Mouse (Mus musculus) stomach, postnatal 0 days (tissue): ENCODE measurements around the gene Lrrc8d. TPM values are rescaled to one million over a fixed set of nuclear protein-coding genes. Genes with fewer than 3 reads are reported as not detected.

ENCODE experiments used
- ATAC-seq: fragments of 200-750 bp; cut with Nextera tagmentation; 2 replicates; pipeline ENCODE4 v1.8.0; 2017; ENCODE audit not compliant: low FRiP score, low TSS enrichment
- DNase-seq: peaks from one replicate; pipeline ENCODE4 v3.0.0-alpha.2; 2016; ENCODE audit warnings: low spot score
- H3K27ac ChIP-seq: fragments of 300-500 bp; sonication (generic); replicated peaks from 2 replicates; pipeline ENCODE4 v1.5.1; 2014; ENCODE audit warnings: mild to moderate bottlenecking, control low read depth
- H3K27me3 ChIP-seq: fragments of 300-500 bp; sonication (generic); 2 replicates; pipeline ENCODE4 v1.6.1; 2014; ENCODE audit warnings: low read length; ENCODE audit not compliant: control insufficient read depth, insufficient read depth
- H3K36me3 ChIP-seq: fragments of 300-500 bp; sonication (generic); 2 replicates; pipeline ENCODE4 v1.6.1; 2014; ENCODE audit warnings: low read length, mixed read lengths; ENCODE audit not compliant: control insufficient read depth, insufficient read depth
- H3K4me1 ChIP-seq: fragments of 300-500 bp; sonication (generic); replicated peaks from 2 replicates; pipeline ENCODE4 v1.6.1; 2014; ENCODE audit warnings: antibody characterized with exemption; ENCODE audit not compliant: control insufficient read depth, insufficient read depth
- H3K4me2 ChIP-seq: fragments of 300-500 bp; sonication (generic); replicated peaks from 2 replicates; pipeline ENCODE4 v1.6.1; 2014; ENCODE audit warnings: low read depth, mild to moderate bottlenecking, control low read depth, moderate library complexity
- H3K4me3 ChIP-seq: fragments of 300-500 bp; sonication (generic); 2 replicates; pipeline ENCODE4 v1.5.1; 2014; ENCODE audit warnings: low read depth, low read length, control low read depth
- H3K9ac ChIP-seq: fragments of 300-500 bp; sonication (generic); 2 replicates; pipeline ENCODE4 v1.6.1; 2014; ENCODE audit warnings: mild to moderate bottlenecking, low read length, control low read depth, mixed read lengths
- H3K9me3 ChIP-seq: fragments of 300-500 bp; sonication (generic); 2 replicates; pipeline ENCODE4 v1.6.1; 2016; ENCODE audit warnings: low read length; ENCODE audit not compliant: control insufficient read depth
- CTCF ChIP-seq: IDR thresholded peaks from 2 replicates; pipeline ENCODE4 v1.5.1; 2016; ENCODE audit warnings: antibody characterized with exemption, low read depth, mild to moderate bottlenecking, moderate library complexity
- EP300 ChIP-seq: optimal IDR thresholded peaks from 2 replicates; pipeline ENCODE3; 2016; ENCODE audit warnings: antibody characterized with exemption
- WGBS: fragments of 180-500 bp; shearing (Covaris S2); extraction: QIAGEN DNeasy Blood & Tissue Kit; methylation state at CpG from one replicate; pipeline ENCODE4 v1.1.7; 2014; 5-methylcytosine and 5-hydroxymethylcytosine counted together
- polyA plus RNA-seq: library from polyadenylated mRNA; unstranded; fragments of >200 nt; fragmentation: Nextera tagmentation; extraction: Ambion mirVana; gene quantifications from 2 replicates; pipeline ENCODE4 v1.2.1, GENCODE M21; 2015

The Lrrc8d gene
- polyA plus RNA-seq, 1 experiment from 2014 or later, result 10.2 TPM

DNA sequence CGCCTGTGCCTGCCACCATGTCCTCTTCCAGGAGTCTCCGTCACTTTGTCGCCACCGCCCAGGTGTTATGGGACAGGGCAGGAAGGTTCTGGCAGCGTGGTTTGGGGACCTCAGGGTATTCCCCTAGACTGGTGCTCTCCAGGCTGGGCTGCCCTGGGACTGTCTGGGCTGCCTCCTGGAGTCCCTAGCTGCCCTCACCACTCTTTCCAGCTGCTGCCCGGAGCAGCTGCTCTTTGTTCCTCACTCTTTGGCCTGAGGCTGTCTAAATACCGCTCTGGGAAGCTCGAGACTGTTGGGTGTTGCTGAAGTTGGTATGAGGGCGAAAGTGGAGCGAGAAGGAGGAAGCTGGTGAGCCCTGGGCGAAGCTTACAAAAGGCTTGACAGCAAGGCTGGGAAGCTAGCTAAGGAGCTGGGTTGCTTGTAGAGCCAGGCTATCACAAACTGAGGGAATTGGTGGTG, 32.7 kb downstream of the Lrrc8d start:
- Histone ChIP-seq H3K4me3 (peak overlapping the region; percentile 58), H3K27ac (peak overlapping the region; percentile 67), H3K36me3 (no peaks in the 10 kb centered on the region), H3K9me3 (no peaks in the 10 kb centered on the region), H3K4me2 (peak overlapping the region; percentile 90), H3K27me3 (no peaks in the 10 kb centered on the region), H3K4me1 (no peaks in the 10 kb centered on the region), H3K9ac (peak overlapping the region; percentile 72)
- ATAC-seq (peak; percentile 67), DNase-seq (peak; percentile 59)
- no peak for TF ChIP-seq EP300
- no peak for TF ChIP-seq CTCF
- WGBS, result 17% methylated on average over 11 of the region's 11 CpGs

DNA sequence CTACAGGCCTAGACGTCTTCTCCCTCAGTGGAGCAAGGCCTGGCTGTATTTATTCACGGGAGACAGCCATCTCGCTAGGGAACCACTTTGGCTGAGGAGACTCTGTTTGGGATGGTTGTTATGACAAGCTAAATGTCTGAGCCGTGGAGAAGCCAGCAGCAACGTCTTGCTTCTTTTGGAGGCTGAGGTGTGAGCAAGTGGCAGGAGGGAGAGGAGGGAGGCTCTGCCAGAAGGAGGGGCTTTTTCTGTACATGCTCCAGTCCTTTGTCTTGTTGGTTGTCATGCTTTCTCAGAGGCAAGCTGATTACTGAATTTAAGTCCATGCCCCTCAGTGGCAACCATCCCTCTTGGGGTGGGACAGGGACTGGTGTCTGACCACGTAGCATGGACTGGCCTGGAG, 33.5 kb downstream of the Lrrc8d start:
- Histone ChIP-seq H3K9me3 (no peaks in the 10 kb centered on the region), H3K27me3 (no peaks in the 10 kb centered on the region), H3K9ac (peak overlapping the region; percentile 72; the same call in 1 of the 2 replicates), H3K36me3 (no peaks in the 10 kb centered on the region), H3K4me2 (peak overlapping the region; percentile 90; the same call in 1 of the 2 replicates), H3K4me3 (no peak overlapping the region), H3K4me1 (no peaks in the 10 kb centered on the region), H3K27ac (no peak overlapping the region)
- DNase-seq (no peak), ATAC-seq (no peak)
- 54% methylated on average over 6 of the region's 6 CpGs for WGBS
- TF ChIP-seq EP300, result no peak
- TF ChIP-seq CTCF, result no peak

DNA sequence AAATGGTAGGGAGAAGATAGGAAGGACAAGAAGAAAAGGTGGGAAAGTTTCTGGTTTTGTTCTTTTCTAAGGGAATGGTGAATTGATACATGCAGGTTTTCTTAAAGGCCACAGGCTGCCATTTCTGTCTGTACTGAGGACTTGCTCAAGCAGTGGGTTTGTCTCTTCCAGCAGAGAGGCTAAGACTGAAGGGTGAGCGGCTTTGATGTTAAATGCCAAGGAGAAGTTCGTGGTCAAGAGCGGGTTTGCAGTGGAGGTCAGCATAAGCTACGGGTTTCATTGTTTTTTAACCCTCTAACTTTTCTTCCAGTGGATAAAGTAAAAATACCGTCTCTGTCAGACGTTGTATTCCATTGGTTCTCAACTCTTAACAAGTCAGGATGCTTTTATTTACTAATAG, 36.6 kb downstream of the Lrrc8d start:
- DNase-seq, result no peak
- no peak overlapping the region for H3K4me2 ChIP-seq
- no peak overlapping the region for H3K4me3 ChIP-seq
- no peaks in the 10 kb centered on the region for H3K9me3 ChIP-seq
- no peak for ATAC-seq
- TF ChIP-seq CTCF (no peak), EP300 (no peak)
- H3K27ac ChIP-seq, result no peak overlapping the region
- no peak overlapping the region for H3K9ac ChIP-seq
- no peaks in the 10 kb centered on the region for H3K27me3 ChIP-seq
- 87% methylated on average over 6 of the region's 6 CpGs for WGBS
- H3K36me3 ChIP-seq, result no peaks in the 10 kb centered on the region
- H3K4me1 ChIP-seq, result no peaks in the 10 kb centered on the region

DNA sequence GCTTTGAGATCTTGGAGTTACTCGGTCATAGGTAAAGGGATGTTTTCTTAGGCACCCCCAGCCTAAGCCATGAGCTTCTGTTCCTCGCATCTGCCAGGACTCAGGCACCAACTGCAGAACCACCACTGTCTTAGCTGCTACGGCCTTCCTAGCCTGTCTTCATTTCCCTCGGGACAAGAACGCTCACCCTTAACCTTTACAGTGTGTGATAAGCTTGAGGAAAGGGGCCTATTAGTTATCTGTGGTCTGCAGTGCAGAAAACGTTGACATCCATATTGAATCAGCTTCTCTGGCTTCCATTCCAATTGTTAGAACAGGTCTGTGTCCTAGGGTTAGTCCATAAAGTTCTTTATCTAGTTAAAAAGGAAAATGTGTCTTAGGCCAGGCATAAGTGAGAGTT, 37.4 kb downstream of the Lrrc8d start:
- no peaks in the 10 kb centered on the region for H3K27me3 ChIP-seq
- WGBS, result 60% methylated on average over 6 of the region's 6 CpGs
- H3K4me1 ChIP-seq, result no peaks in the 10 kb centered on the region
- H3K9me3 ChIP-seq, result no peaks in the 10 kb centered on the region
- ATAC-seq, result no peak
- no peak overlapping the region for H3K4me3 ChIP-seq
- H3K36me3 ChIP-seq, result no peaks in the 10 kb centered on the region
- no peak for DNase-seq
- H3K9ac ChIP-seq, result no peak overlapping the region
- H3K4me2 ChIP-seq, result no peak overlapping the region
- no peak overlapping the region for H3K27ac ChIP-seq
- TF ChIP-seq CTCF (no peak), EP300 (no peak)

DNA sequence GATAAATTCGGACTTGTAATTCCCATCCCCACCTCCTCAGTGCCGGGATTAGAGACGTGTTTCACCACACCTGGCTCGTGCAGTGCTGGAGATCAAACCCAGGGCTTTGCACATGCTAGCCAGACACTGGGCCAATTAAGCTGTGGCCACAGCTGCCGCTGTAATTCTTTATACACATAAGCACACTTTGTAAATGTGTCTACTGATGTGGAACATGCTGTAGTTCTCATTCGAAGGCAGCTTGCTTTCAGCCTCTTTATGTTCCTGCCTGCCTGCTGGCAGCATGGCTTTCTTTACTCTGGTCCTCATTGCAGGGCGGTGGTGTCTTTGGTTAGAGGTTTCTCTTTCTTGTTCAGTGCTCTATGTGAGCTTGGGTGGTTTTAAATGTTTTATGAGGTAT, 40.7 kb downstream of the Lrrc8d start:
- no peaks in the 10 kb centered on the region for H3K27me3 ChIP-seq
- H3K9ac ChIP-seq, result no peak overlapping the region
- no peaks in the 10 kb centered on the region for H3K36me3 ChIP-seq
- H3K4me1 ChIP-seq, result no peaks in the 10 kb centered on the region
- TF ChIP-seq EP300 (no peak), CTCF (no peak)
- ATAC-seq (no peak), DNase-seq (no peak)
- no peak overlapping the region for H3K27ac ChIP-seq
- H3K9me3 ChIP-seq, result no peaks in the 10 kb centered on the region
- 64% methylated on average over 7 of the region's 7 CpGs for WGBS
- no peak overlapping the region for H3K4me3 ChIP-seq
- no peak overlapping the region for H3K4me2 ChIP-seq

DNA sequence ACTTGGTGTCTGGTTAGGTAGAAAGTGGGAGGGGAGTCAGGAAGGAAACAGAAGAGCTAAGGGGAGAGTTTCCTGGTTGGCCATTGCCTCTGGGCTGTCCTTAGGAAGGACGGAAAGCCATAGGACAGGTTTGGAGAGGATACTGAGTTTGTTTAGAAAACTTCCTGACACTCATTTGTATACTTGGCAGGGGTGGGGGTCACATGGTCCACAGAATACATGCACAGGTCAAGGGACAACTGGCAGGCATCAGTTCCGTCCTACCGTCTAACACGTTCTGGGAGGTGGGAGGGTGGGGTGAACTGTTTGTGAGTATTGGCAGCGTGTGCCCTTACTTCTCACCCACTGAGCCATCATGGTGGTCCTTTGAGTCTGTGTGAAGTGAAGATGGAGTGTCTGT, 42.9 kb downstream of the Lrrc8d start:
- WGBS, result 55% methylated on average over 5 of the region's 5 CpGs
- H3K4me3 ChIP-seq, result no peak overlapping the region
- DNase-seq (no peak), ATAC-seq (no peak)
- no peak overlapping the region for H3K9ac ChIP-seq
- H3K27ac ChIP-seq, result no peak overlapping the region
- no peaks in the 10 kb centered on the region for H3K36me3 ChIP-seq
- H3K4me2 ChIP-seq, result no peak overlapping the region
- H3K4me1 ChIP-seq, result no peaks in the 10 kb centered on the region
- H3K27me3 ChIP-seq, result no peaks in the 10 kb centered on the region
- H3K9me3 ChIP-seq, result no peaks in the 10 kb centered on the region
- TF ChIP-seq EP300, result no peak
- TF ChIP-seq CTCF, result no peak
